Mouse (Mus musculus) heart, postnatal 14 days (tissue): ENCODE data around the gene Arhgap17. TPM values are rescaled to one million over a fixed set of nuclear protein-coding genes. Genes with fewer than 3 reads are reported as not detected.
A peak's percentile ranks its signal among the peaks of the same experiment; 100 is the strongest.

Experiments
- DNase-seq, 2 experiments: peaks; one replicate each; pipeline ENCODE4 v3.0.0; 2021 to 2022
- intact Hi-C: fragments of 180-260 bp; cut with DNase I; formaldehyde crosslinking; loops from one replicate; pipeline ENCODE4 v1.15.1; 2025
- long read RNA-seq, 2 experiments: library from polyadenylated mRNA; stranded (forward); transcript quantifications; one replicate each; pipeline ENCODE4 v2.0.0; 2021
- total RNA-seq, 2 experiments: library from RNA; stranded (reverse); gene quantifications; 2 replicates each; pipeline ENCODE4 v1.2.3; 2021

Arhgap17 gene
- total RNA-seq = 10 to 100 TPM; 17.6 to 25.0 TPM
- long read RNA-seq, experiment 1, partial matches to known transcripts = 6 of 11 reads
- long read RNA-seq, experiment 1, other reads (novel, unspliced or antisense) = 2 of 11 reads
- long read RNA-seq, experiment 2, partial matches to known transcripts = 1 of 9 reads
- long read RNA-seq, experiment 2, other reads (novel, unspliced or antisense) = 2 of 9 reads

GRCm38 (mm10) chr7:123369759-123370481 is at the start of gene Arhgap17, which contains the start of gene Lcmt1:
Gene Arhgap17 (minus strand): TSS chr7:123369915.
Gene Lcmt1 (plus strand): TSS chr7:123369784.
- DNase-seq = peak; percentile 96
- intact Hi-C loops = loop anchor here (2.0 to 5.0 kb wide), 2 partner anchors 21 to 38 kb away; no protein-coding TSS in a partner anchor

DNA sequence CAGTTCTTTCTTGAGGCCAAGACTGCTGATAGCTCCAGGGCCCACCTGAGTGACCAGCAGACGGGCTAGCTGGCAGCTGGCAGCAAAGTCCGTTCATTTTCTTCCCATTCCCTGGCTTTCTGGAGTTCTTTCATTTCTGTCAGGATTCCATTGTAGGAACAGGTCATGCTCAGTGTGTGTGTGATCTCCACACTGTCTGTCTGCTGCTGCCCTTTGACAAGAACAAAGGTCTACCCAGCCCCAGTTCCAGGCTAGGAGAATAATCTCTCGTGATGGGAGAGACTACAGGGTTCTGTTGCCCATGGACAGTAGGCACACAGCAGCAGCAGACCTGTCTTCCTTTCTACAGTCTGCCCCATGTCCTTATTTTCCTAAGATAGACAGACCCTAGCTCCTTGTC is 47.9 kb upstream of the Arhgap17 start:
- no peak for DNase-seq
- intact Hi-C loops = no loop called here

DNA sequence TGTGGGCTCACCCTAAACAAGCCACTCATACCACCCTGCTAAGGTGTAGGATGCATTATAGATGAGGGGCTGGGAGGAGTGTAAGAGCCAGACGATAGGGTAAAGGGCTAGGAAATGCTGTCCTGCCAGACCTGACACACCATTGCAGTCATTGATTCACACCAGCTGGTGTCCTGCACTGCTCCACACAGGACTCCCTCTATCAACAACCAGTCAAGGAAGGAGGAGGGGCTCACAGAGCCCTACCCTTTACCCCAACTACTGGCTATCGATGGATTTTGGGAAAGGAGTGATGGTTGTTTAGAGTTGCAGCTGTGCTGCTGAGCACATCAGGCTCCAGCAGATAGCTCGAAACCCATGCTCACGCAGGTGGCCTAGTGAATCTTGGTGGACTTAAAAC is 47.1 kb upstream of the Arhgap17 start:
- intact Hi-C loops = no loop called here
- DNase-seq = no peak

DNA sequence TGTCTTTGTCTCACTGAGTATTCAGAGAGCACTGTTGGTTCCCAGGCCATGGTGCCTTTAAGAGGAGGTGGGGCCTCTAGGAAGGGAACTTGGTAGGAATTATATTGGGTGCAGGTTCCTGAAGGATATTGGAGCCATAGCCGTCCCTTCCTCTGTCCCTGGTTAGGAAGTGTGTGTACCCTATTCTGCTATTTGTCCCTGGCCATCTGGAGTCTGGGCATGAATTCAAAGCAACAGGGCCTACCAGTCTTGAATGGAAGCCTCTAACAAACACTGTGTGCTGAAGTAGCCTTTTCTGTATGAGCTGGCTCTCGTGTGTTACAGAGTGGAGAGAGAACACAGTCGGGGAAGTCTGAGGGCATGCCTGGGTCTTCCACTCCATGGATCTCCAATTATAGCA is 42.4 kb upstream of the Arhgap17 start:
- DNase-seq = no peak
- intact Hi-C loops = no loop called here

- DNase-seq = peak in 1 of 2 experiments; percentile 19
- intact Hi-C loops = no loop called here
Observed at GRCm38 (mm10) chr7:123411109-123411508, 41.4 kb upstream of the Arhgap17 start.

GRCm38 (mm10) chr7:123410502-123410901 is 40.8 kb upstream of the Arhgap17 start:
- DNase-seq = no peak
- intact Hi-C loops = no loop called here

DNA sequence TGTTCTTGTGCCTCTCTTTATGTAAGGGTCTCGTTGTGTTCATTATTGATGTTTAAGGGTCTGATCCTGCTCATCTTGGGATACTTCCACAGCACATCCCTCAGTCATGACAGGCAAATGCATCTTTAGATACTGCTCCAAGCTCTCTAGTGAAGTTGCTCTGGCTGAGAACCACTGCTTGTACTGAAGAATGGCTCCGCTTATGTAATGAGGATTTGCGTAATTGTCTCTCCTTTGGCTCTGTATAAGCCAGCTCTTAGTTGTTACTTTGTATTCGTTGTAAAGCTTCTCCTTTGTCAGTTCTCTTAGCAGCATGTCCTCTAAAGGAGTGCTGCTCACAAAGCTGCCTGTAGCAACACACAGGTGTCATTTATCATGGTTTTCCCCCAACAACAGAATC is 37.3 kb upstream of the Arhgap17 start:
- intact Hi-C loops = no loop called here
- no peak for DNase-seq

DNA sequence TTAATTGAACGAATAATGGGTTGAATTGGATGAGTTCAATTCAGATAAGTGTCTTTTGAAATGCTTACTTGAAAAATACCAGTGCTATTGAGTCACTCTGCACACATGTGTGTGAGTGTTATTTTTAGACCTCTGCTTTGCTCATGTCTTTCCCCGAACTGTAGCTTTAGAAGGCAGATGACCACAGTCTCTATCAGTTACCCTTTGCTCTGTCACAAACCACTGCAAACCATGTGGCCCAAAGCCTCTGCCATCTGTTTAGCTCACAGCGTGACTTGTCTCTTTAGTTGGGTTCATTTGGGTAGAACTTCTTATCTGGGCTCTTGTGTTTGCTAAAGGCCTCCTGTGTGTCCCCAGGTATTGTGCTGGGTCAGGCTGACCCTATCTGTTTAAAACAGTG is 35.9 kb upstream of the Arhgap17 start:
- intact Hi-C loops = no loop called here
- DNase-seq = no peak

DNA sequence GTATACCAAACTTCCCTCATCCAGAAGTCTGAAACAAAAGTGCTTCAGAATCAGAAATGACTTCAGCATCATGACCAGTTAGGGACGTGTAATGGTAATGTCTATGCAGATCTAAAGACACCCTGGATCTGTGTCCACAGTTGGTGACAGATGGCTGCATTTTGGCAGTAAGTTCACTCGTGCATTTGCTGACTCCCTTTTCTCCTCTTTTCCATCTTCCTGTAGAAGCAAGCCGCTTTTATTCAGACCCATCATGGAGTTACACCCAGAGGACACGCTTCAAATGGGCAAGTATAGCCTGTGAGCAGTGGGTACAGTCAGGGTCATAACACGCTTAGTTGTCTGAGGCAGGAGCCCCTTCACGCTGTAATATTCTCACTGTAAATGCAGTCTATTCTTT is 34.5 kb upstream of the Arhgap17 start:
- intact Hi-C loops = no loop called here
- no peak for DNase-seq

DNA sequence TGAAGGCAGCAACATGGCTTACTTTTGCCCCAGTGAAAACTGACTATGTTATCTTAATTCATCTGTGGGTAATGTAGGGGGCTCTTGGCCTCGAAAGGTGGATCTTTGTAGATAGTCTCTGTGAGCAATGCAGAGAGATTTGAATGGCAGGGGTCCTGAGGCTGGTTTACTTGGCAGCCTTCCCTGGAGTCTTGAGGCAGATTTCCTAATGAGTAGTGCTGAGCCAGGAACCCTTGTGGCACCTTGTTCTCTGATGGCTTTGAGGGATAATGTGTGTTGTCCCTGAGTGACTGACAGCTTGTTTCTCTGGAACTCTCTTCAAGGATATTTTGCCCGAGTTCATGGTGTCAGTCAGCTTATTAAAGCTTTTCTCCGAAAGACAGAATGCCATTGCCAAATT is 31.4 kb upstream of the Arhgap17 start:
- intact Hi-C loops = no loop called here
- DNase-seq = no peak

GRCm38 (mm10) chr7:123399286-123399685 is 29.6 kb upstream of the Arhgap17 start:
- no peak for DNase-seq
- intact Hi-C loops = loop anchor here (1.0 to 10.0 kb wide), 3 partner anchors 66 to 404 kb away; no protein-coding TSS in a partner anchor

DNA sequence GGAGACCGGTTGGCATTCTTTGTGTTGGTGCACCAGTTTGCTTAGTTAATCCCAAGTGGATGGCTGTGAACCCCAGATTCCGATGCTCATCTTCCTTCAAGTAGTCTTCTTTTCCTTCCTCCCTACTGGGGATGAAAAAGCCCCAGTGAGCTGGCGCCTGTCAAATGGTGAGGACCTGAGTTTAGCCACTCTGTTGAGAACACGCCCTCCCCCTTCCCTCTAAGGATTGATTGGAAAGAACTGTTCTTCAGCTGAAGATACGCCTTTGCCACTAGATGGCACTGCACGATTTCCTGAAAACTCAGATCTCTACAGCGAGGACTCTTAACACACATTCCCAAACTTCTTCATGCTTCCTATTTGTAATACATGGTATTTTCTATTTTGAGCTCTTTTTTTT is 29.1 kb upstream of the Arhgap17 start:
- peak; percentile 43 to 72 for DNase-seq
- intact Hi-C loops = loop anchor here (1.0 to 10.0 kb wide), 3 partner anchors 66 to 404 kb away; no protein-coding TSS in a partner anchor

DNA sequence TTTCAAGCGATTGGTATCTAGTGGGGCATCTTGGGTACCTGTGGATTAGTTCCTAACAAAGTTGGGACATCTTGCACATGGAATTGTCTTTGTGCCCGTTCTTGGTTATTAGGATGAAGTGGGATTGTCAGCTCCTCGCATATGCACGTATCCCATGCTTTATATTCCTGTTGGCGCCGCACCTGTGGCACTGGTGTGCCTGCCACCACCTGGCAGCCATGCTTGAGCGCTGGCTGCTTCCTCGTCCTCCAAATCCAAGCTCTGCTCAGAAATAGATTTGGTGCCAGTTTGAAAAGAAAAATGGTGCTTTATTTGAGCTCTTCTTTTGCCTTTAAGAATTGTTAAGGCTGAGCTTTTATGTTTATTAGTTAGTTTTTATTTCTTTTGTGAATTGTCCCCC is 28.2 kb upstream of the Arhgap17 start:
- DNase-seq = no peak
- intact Hi-C loops = loop anchor here (5.0 to 10.0 kb wide), 2 partner anchors 191 to 403 kb away; no protein-coding TSS in a partner anchor

- intact Hi-C loops = loop anchor here (5.0 to 10.0 kb wide), 2 partner anchors 190 to 403 kb away; no protein-coding TSS in a partner anchor
Observed at GRCm38 (mm10) chr7:123397369-123397768, 27.7 kb upstream of the Arhgap17 start.

GRCm38 (mm10) chr7:123396900-123397299 is 27.2 kb upstream of the Arhgap17 start:
- DNase-seq = no peak
- intact Hi-C loops = loop anchor here (5.0 to 10.0 kb wide), 2 partner anchors 190 to 402 kb away; no protein-coding TSS in a partner anchor

More at GRCm38 (mm10) chr7:123397369-123397768, 27.7 kb upstream of the Arhgap17 start:
- no peak for DNase-seq

DNA sequence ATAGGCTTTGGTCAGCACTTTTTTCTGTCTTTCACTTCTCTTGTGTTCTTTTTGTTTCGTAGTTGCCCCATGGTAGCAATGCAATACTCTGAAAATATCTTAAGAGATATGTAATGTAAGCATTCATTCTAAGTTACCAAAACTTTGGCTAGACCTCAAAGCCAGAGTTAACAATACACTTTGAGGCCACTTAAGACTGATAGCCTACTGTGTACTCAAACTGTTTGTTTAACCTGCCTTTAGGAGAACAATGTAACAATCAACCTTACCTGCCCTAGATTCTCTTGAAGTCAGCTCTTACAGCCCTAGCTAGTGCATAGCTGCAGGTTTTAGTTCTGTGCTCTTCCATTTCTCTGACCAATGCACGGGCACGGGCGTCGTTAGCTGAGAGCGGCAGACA is 24.6 kb upstream of the Arhgap17 start:
- intact Hi-C loops = loop anchor here (10.0 kb wide), 1 partner anchor 399 kb away; no protein-coding TSS in a partner anchor
- no peak for DNase-seq

DNA sequence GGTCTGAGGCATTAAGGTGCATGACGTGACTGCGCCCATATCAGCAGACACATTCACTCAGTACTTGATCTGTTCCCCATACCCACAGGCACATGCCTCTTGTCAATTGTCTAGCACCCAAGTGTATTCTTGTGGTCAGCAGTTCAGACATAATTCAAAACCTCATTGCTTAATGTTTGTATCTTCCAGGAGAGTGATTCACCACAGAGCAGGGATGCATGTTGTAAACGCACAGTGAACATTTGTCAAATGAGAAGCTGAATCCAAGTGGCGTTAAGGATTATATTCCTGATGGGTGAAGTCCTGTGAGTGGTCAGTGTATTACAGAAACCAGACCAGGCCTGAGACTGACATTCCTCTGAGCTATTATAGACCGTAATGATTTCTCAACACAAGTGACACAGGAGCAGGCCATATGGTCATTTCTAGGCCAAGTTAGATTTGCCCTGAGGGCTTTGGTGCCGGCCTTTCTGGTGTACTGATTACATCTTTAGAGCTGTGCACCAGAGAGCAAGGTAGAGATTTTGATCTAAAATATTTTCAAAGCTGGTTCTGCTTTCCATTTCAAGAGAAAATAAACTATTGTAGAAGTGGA is 20.1 kb upstream of the Arhgap17 start:
- no peak for DNase-seq
- intact Hi-C loops = loop anchor here (10.0 kb wide), 1 partner anchor 395 kb away; no protein-coding TSS in a partner anchor

DNA sequence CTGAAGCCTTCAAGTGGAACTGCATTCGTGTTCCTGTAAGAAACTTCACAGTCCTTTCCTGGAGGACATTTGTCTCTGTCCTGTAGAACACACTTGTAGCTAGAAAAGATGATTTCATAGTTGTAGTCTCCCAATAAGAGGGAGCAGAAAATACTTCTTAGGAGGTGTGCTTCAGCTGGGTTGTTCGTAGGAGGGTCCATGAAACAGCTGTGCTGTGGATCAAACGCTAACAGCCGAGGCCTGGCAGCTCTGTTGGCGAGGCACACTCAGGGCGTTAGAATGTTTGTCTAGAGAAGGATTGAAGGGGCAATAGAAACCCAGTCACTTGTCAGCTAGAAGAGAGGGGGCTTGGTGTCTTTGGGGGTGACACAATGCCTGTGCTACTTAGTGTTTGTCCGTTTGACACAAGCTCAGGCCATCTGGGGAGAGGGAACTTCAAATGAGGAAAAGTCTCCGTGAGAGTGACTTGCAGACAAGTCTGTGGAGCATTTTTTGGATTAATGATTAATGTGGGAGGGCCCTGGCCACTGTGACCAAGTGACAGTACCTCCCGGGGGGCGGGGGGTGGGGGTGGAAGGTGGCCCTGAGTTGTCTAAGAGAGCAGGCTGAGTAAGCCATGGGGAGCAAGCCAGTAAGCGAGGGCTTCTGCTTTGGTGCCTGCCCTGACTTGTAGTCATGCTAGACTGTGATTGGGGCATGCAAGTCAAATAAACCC is 16.1 kb upstream of the Arhgap17 start:
- DNase-seq = no peak
- intact Hi-C loops = no loop called here

- peak; percentile 89 to 91 for DNase-seq
Observed at GRCm38 (mm10) chr7:123377443-123378400, 8.0 kb upstream of the Arhgap17 start.

More at GRCm38 (mm10) chr7:123377443-123378400, 8.0 kb upstream of the Arhgap17 start:
- intact Hi-C loops = no loop called here
